Mouse (Mus musculus) heart, postnatal 4 days (tissue): ENCODE data around the gene Olfr456. TPM values are rescaled to one million over a fixed set of nuclear protein-coding genes. Genes with fewer than 3 reads are reported as not detected.
"Not testable (repeated sequence)": the region's sequence is repeated elsewhere in the genome, so short reads cannot be mapped to it uniquely, and the experiment has no call there.

Source experiments
- DNase-seq: peaks from one replicate; pipeline ENCODE4 v3.0.0; 2021
- total RNA-seq, 2 experiments: library from RNA; stranded (reverse); gene quantifications; 2 replicates each; pipeline ENCODE4 v1.2.3; 2021

Gene Olfr456
- total RNA-seq: not detected

DNA sequence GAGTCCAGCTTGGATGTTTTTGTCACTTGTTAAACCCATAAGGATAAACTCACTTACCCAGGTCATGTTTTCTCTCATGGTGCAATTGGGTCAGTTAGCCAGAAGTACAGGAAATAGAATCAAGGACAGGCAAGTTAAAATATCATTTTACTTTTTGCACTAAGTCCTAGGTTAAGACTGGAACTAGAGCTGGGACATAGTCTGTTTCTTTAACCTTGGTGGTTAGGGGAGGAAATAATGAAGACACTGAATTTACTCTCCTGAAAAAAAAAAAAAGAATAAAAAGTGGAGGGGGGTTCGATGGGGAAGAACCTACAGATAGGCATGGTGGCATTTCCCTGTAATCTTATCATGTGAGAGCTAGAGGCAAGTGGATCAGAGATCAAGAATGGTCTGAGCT lies at the start of gene Olfr456:
Olfr456 (minus strand) TSS at position 101 of the 400 bp plus-strand sequence.
- no peak for DNase-seq

DNA sequence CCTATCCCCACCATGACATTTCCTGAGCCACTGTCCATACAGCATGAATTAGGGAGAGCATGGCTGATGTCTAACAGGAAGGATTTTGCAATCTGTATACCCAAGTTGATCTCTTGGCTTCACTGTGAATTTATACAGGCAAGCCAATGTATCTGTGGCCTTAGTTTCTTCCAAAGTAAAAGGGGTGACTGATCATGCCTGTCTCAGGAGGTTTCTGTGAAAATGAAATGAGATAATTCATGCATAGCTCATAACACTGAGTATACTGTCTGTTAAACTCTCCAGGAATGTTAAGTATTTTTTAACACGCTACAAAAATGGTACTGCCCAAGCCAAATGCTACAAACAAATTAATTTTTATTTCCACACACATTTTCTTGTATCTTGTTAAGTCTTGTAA lies 26.4 kb upstream of the Olfr456 start:
- no peak for DNase-seq

DNA sequence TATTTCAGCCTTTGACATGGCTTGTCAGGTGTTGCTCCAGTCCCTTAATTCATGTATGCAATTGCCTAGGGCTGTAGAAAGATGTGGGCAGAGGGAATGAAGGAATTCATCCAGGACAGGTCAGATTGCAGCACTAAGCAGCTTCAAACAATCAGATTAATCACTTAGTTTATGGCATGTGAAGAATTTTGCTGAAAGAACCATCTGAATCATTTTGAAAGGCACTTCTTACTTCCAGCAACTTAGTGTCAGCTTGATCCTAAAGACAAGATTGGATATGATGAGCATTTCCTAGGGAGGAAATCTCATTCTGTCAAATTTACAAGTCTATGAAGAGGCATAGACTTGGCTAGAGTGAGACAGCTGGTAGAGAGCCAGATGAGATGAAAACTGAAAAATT lies 22.3 kb upstream of the Olfr456 start:
- DNase-seq: no peak

DNA sequence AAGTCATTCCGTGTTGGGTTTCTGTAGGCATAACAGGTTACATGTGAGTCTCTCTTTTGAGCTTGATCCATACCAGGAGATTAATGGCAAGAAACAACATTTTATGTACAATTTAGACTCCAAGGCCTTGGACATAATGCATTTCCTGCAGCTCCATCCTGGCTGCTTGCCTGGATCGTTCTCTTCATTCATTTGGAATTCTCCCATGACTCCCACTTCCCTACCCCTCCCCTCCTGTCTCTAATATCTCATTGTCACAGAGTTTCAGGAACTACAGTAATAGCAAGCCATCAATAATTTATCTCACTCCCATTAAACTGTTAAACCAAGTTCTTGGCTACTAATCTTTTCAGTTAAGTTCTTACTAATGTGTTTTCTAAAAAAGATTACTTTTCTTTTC lies 16.5 kb upstream of the Olfr456 start:
- DNase-seq: peak; percentile 40

DNA sequence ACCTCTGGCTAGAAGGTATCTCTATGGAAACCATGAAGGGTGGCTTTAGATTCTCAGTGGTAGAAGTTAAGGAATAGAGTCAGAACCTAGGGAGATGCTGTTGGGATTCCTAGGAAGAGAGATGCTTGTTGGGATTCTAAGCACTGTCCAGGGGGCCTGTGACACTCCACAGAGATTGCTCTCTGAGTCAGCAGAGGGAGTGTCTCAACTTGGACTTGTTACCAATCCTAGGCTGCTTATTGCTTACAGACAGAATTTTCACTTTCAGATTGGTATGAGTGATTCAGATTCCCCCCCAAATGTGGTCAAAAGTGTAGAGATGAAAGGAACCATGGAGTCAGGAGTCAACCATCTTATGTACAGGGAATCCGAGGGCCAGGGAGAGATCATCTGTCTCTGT lies 2.7 kb upstream of the Olfr456 start:
- no peak for DNase-seq

DNA sequence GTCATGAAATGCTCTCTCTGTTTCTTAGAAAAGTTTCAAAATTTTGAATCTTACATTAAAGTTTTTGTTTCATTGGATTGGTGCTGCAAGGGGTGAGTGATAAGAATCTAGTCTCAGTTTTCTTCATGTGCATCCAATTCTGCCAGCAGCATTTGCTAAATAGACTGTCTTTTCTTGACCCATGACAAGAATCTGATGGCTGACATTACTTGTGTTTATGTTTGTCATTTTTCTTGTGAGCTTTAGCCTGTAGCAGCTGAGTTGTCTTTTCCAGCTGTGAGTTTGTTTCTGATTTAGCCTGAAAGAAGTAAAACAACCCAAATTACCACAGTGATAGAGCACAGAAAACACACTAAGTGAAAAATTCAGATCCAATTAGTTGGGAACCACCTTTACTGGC lies 2.4 kb downstream of the Olfr456 start:
- no peak for DNase-seq

DNA sequence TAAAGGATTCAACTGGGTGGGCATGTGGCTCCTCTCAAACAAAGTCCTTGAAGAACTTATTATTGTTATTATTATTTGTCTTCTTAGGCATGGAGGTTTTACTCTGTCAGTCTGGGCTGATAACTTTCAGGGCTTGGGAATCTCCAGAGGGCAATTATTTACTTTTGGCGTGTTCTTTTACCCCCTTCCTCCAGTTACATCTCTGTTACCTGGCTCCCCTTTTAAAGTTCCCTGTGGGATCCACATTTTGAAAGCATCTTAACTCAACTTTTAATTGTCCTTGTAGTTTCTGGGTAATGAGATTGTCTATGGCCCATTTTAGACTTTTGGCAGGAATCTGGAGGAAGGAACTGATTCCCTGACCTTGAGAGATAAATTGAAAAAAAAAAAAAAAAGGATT lies 10.8 kb downstream of the Olfr456 start, which contains the start of gene Olfr457:
Olfr457 (minus strand) TSS at position 101 of the 400 bp plus-strand sequence.
- DNase-seq: no peak

DNA sequence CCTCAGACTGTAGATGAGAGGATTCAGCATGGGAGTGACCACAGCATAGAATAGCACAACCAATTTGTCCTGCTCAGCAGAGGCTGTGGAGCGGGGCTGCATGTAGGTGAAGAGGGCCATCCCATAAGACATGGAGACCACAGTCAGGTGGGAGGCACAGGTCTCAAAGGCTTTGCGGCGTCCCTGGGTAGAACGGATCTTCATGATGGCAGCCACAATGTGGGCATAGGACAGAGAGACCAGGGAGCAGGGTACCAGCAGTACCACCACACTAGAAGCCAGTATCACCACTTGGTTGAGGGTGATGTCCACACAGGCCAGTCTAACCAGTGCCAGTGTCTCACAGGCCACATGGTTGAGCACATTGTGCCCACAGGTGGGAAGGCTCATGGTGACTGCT lies 15.7 kb downstream of the Olfr456 start:
- DNase-seq: not testable (repeated sequence)

DNA sequence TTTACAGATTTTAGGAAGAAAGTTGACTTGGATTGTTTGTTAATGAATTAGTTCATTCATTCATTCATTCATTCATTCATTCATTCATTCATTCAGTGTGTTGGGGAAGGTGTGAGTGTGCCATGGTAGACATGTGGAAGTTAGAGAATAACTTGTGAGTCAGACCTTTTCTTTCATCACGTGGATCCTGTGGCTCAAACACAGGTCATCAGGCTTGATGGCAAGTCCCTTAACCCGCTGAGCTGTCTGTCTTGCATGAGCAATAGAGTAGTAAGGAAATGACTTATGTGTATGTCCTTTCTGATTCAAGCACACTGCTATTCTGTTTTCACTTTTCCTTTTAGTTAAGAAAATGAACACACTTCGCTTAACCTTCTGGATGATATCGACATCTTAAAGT lies 16.5 kb downstream of the Olfr456 start:
- no peak for DNase-seq

DNA sequence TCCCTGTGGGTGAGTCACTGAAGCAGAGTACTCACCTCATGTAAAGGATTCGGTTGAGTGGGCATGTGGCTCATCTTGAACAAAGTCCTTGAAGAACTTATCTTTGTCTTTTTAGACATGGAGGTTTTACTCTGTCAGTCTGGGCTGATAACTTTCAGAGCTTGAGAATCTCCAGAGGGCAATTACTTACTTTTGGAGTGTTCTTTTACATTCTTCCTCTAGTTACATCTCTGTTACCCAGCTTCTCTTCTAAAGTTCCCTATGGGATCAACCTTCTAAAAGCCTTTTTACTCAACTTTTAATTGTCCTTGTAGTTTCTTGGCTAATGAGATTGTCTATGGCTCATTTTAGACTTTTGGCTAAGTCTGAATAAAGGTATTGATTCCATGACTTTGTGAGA lies 21.9 kb downstream of the Olfr456 start, which contains the start of gene Olfr458:
Olfr458 (minus strand) TSS at position 101 of the 400 bp plus-strand sequence.
- no peak for DNase-seq

DNA sequence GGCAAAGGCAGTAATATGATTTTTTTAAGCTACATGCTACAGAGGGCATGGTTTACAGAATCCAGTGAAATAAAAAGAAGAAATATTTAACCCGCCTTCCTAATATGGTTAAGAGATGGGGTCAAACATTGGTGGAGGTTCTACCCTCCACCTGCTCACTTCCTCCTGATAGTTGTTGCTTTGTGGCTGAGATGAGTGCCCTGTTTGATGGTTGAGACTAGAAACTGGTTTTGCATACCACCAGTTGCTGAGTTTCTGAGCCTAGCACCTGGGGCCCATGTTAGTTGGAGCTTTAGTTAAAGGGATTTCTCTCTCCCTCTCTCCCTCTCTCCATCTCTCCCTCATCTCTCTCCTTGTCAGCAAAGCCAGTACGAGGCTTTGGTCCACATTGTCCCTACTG lies 39.6 kb downstream of the Olfr456 start:
- no peak for DNase-seq

DNA sequence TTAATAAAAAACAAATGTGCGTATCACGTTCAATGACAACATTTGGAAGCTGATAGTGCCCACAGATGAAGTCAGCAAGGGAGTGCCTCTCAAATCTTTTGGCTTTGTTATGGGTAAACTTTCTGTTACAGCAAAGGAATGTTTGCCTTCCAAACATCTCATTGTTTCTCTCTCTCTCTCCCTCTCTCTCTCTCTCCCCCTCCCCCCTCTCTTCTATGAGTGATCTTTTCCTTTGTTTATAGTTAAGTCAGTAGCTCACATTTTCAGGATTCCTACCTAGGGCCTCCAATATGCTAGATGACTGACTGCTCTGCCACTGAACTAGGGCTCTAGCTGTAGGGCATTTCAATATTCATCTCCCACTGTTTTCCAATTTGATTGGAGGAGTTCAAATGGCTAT lies 42.5 kb downstream of the Olfr456 start:
- no peak for DNase-seq

DNA sequence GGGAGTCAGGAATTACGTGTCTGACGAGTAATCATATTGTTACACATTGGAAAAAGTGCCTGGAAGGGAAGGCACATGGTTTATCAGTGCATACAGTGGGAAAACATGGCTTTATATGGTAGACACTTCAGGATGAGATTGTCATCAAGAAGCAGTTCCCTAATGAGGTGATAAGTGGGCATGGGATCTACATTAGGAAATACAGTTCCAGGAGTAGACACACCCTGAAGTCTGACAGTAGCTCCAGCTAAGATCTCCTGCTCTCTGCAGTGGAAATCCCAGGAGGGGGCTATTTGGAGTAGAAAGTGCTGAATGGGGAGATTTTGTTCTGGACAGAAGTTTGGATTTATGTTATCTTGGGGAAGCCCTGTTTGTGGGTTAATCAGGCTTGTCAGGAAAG lies 45.6 kb downstream of the Olfr456 start:
- no peak for DNase-seq

Other genes starting within 250 kb of the Olfr456 start
- gene Gstk1, start 241.3 kb downstream of the Olfr456 start, total RNA-seq: 10 to 100 TPM; 28.7 to 29.3 TPM
- gene Tmem139, start 225.2 kb downstream of the Olfr456 start, total RNA-seq: under 1 TPM in 1 of 2 experiments, not detected in 1; 0.38 TPM
- gene Casp2, start 222.2 kb downstream of the Olfr456 start, total RNA-seq: 10 to 100 TPM; 33.6 to 34.3 TPM
- gene Clcn1, start 200.5 kb downstream of the Olfr456 start, total RNA-seq: 1 to 10 TPM; 1.9 to 3.0 TPM
- gene Fam131b, start 162.6 kb downstream of the Olfr456 start, total RNA-seq: 1 to 10 TPM; 1.6 to 1.7 TPM
- 100 to 1,000 TPM; 161 to 166 TPM for gene Zyx, start 137.6 kb downstream of the Olfr456 start, total RNA-seq
- under 1 TPM; 0.52 to 0.70 TPM for gene Epha1, start 113.9 kb downstream of the Olfr456 start, total RNA-seq
- gene Tas2r143, start 87.0 kb downstream of the Olfr456 start, total RNA-seq: under 1 TPM in 1 of 2 experiments, not detected in 1; 0.41 TPM
- gene Tas2r135, start 81.8 kb downstream of the Olfr456 start, total RNA-seq: under 1 TPM; 0.24 to 0.25 TPM
- gene Tas2r126, start 52.7 kb downstream of the Olfr456 start, total RNA-seq: not detected
- not detected for gene Olfr458, start 22.0 kb downstream of the Olfr456 start, total RNA-seq
- gene Olfr457, start 10.9 kb downstream of the Olfr456 start, total RNA-seq: not detected
- gene Olfr455, start 60.4 kb upstream of the Olfr456 start, total RNA-seq: not detected
- not detected for gene Tcaf3, start 110.5 kb upstream of the Olfr456 start, total RNA-seq
- gene Tcaf2, start 158.0 kb upstream of the Olfr456 start, total RNA-seq: 1 to 10 TPM; 4.2 to 5.3 TPM
- 10 to 100 TPM; 36.6 to 38.4 TPM for gene Tcaf1, start 222.9 kb upstream of the Olfr456 start, total RNA-seq